Mouse (Mus musculus): ENCODE results near the gene Mkrn1. TPM values are rescaled to one million over a fixed set of nuclear protein-coding genes. Genes with fewer than 3 reads are reported as not detected.

Mkrn1 gene
- 100 to 1,000 TPM in 1 of 2 experiments, 10 to 100 TPM in 1; 92.6 to 114 TPM for total RNA-seq (2023)

DNA sequence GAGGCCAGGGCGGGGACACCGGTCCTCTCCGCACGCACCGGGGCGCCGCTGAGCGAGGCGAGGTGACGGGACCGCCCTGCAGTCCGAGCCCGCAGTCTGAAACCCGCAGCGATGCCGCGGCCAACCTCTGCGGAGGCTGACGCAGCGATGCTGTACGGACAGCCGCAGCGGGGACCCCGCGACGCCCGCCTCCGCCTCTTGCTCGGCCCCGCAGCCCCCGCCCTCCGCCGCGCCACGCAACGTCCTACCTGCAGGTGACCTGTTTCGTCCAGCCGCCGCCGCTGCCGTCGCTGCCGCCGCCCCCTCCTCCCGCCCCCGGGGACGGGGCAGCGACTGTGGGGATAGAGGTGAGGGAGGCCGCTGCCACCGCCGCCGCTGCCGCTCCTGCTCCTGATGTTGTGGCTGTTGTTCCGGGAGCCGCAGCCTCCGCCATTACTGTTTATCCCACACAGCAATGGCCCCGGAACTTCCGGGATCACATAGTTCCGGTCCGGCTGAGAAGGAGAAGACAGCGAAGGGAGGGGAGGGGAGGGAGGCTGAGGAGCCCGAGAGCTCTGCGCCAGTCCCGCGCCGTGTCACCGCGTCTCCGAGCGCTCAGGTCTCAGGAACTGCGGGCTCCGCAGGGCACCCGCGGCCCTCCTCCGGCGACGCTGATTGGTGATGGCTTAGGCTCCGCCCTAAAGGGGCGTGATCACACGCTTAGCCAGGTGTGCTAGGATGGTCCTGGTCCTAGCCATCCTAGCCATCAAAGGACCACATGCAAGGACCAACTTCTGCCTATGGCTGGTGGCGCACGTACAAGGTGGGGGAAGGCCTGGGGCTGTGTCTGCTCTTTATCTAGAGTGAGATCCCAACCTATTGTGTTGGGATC, at the start of gene Mkrn1:
TSS of gene Mkrn1 (minus strand) at position 612 of the 871 bp plus-strand sequence.

DNA sequence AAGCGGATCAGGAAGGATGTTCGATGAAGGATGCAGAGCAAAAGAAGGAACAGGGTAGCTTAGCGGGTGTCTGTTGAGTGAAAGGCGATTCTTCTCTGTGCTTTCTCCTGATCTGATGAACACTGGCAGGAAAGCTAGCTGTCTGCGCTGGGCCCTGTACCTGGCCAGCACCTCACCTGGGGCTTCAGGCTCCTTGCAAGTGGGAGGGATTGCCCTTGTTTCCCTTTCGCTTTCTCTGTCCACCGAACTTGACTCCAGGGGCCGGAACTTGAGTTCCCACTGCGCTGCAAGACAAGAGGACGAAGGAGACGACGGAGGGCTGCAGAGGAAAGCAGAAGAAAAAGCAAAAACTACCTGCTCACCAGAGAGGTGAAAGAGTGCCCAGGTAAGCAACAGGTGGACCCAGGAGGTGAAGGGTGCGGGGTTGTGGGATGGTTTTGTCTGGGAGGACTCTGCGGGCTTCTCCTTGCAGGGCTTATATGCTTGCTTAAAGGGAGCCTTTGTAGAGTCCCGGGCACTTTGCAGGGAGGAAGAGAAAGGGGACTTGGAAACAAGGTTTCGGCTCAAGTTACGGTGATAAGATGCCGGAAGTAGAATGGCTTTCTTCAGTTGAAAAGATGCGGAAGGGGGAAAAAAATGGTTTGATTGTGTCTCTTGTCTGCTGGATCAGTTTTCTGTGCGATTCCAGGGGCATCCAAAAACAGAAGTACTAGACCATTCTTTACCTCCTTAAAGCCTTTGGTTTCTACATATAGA, 39.0 kb downstream of the Mkrn1 start, which contains the start of gene Rab19:
TSS of gene Rab19 (plus strand) at position 51 of the 756 bp plus-strand sequence.

DNA sequence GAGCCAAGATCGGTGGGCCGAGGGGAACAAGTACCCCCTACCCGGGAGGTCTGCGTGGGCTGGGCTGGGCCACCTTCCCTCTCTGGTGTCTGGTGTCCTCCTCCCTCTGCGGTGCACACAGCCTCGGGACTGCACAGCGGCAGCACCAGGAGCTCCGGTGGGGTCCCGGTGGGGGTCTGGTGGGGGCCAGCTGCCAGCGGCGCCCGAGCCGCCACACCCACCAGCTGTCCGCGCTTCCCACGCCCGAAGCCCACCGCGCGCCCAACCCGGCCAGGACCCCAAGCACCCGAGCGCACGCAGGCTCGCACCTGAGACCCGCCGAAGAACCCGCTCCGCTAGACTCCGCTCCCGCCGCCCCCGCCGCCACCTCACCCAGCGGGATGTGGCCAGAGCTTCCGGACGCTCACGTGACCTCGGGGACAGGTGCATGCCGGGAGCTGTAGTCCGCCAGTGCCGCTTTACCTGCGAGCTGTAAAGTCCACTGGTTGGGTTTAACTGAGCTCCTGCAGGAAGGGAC, 42.9 kb downstream of the Mkrn1 start, which contains the start of gene Slc37a3:
TSS of gene Slc37a3 (minus strand) at position 365 of the 517 bp plus-strand sequence.

Other genes with a start within 250 kb of the Mkrn1 start
- 10 to 100 TPM; 71.8 to 72.9 TPM for gene Kdm7a, start 213.7 kb downstream of the Mkrn1 start, total RNA-seq (2023)
- 10 to 100 TPM; 77.8 to 94.0 TPM for gene Slc37a3, start 42.8 kb downstream of the Mkrn1 start, total RNA-seq (2023)
- gene Rab19, start 39.3 kb downstream of the Mkrn1 start, total RNA-seq (2023) = 1 to 10 TPM; 8.3 to 10.0 TPM
- gene Dennd2a, start 137.4 kb upstream of the Mkrn1 start, total RNA-seq (2023) = not detected
- gene Adck2, start 153.4 kb upstream of the Mkrn1 start, total RNA-seq (2023) = 10 to 100 TPM; 36.2 to 39.5 TPM
- gene Gm42420, start 165.3 kb upstream of the Mkrn1 start, total RNA-seq (2023) = not detected
- gene Ndufb2, start 172.1 kb upstream of the Mkrn1 start, total RNA-seq (2023) = 10 to 100 TPM; 47.9 to 56.6 TPM

Data from T-cell, adult 66 days (primary cell).